Mouse (Mus musculus): Measurements from ENCODE around the gene Arpc5. TPM values are rescaled to one million over a fixed set of nuclear protein-coding genes. Genes with fewer than 3 reads are reported as not detected.
A peak's percentile ranks its signal among the peaks of the same experiment; 100 is the strongest.
"Not testable (repeated sequence)": the region's sequence is repeated elsewhere in the genome, so short reads cannot be mapped to it uniquely, and the experiment has no call there.

The Arpc5 gene
- total RNA-seq (2021), result 100 to 1,000 TPM; 177 to 198 TPM
- long read RNA-seq, transcript Arpc5-201 (4 exons, 1,914 nt), result major isoform, 378 of 397 reads
- long read RNA-seq, partial matches to known transcripts, result 10 of 397 reads
- long read RNA-seq, other reads (novel, unspliced or antisense), result 2 of 397 reads

DNA sequence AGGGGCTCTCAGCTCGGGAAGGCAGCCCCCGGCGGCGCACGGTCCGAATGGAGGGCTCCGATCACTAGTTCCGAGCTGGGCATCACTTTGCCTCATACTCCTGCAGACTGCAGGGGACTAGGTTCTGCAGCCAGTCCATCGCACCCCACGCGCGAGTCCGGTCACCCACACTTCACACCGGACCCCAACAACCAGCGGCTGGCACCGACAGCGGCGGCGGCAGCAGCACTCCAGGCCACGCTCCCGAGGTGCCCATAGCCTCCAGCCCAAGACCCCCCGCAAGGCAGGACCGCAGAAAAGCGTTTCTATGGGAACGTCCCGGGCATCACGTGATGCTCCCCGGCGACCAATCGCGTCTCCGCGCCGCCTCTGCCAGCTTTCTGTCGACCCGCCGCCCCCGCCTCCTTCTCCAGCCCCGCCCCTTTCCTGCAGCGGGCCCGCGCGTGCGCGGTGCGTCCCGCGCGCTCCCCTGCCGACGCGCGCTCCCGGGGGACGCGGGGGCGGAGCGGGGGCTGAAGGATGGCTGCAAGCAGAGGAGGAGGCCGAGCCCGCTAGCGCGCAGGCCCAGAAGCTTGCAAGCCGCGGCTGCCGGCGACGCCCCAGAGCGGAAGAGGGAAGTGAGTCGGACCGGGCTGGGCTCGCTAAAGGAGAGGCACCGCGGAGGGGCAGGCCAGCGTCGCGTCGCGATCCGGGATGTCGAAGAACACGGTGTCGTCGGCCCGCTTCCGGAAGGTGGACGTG lies at the start of gene Arpc5, which contains the start of gene Rgl1:
TSS of gene Arpc5 (plus strand) at position 511 of the 741 bp plus-strand sequence.
TSS of gene Rgl1 (minus strand) at position 320 of the 741 bp plus-strand sequence.
- peak; percentile 97 to 98 for DNase-seq (ENCODE audit: low spot score in 2 of 2)

DNA sequence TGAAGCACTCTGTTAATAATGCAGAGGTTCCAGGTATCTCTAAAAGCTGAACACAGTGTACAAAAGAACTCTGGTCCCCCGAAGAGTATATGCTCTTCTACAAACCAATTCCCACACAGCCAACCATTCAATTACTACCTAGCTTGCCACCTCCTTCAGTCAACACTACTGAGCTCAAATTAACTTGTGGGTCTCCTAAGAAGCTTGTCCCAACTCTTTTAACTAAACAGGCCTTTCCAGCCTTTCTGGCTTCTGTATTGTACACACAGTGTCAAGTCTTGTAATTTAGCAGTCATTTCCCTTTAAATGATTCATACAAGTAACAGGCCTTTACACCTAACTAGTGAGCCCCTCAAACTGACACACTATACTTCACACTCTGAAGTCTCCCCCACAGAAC lies 49.0 kb upstream of the Arpc5 start:
- DNase-seq (ENCODE audit: low spot score in 2 of 2), result no peak

DNA sequence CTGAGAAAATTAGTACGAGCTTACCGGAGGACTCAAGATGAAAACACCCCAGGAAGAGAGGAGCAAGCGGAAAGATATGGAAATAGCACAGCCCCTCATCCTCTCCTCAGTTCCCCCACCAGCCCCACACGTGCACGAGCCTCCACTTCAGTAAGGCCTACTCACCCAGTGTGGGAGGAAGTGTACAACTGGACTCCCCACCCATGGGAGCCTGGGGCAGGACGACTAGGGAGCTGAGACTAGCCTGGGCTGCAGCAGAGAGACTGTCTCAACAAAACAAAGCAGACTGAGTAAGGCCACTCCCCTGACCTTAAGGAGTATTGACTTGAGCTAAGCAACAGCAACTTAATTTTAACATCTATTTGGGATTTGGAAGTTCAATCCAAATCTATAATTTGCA lies 48.1 kb upstream of the Arpc5 start:
- DNase-seq (ENCODE audit: low spot score in 2 of 2), result no peak

DNA sequence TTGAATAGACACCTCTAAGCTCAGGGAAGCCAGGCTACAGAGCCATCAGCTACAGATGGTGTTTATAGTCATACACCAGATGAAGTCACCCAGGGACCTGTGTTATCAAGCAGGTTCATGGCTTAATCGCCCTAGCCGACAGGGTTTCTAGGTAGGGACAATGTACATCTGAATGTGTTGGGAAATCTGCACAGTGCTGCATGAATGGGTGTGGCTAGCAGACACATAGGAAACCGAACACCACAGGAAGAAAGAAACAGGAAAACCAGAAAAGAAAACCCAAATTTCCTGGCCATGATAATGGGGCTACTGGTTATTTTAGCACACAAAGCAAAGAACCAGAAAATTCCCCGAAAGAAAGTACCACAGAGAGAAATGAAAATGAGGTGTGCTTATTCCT lies 45.4 kb upstream of the Arpc5 start:
- no peak for DNase-seq (ENCODE audit: low spot score in 2 of 2)

DNA sequence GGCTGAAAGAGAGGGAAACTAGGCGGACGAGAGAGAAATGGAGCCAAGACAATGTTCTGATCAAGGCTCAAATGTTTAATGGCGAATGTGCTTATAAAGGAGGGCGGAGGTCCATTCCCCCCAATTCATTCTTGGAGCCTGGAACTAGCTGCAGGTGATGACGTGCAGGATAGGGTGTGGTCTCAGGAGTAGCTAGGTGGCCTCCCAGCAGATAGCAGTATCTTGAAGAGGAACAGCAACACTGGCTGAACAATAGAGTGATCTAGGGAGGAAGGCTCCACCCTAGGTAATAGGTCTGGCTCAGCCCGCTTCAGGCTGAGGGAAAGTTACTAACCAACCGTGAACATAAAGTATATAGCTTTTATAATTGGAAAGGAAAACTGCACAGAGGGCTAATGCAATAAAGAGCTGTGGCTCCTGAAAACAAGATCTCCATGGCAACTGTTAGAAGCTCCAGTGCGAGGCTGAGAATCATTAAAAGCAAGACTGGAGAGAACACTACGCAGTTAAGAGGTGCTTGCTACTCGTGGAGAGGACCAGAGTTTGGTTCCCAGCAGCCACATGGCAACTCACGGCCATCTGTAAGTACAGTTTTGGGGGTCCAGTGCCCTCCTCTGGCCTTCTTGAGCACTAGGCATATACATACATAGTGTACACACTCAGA lies 44.7 kb upstream of the Arpc5 start:
- DNase-seq (ENCODE audit: low spot score in 2 of 2), result no peak

DNA sequence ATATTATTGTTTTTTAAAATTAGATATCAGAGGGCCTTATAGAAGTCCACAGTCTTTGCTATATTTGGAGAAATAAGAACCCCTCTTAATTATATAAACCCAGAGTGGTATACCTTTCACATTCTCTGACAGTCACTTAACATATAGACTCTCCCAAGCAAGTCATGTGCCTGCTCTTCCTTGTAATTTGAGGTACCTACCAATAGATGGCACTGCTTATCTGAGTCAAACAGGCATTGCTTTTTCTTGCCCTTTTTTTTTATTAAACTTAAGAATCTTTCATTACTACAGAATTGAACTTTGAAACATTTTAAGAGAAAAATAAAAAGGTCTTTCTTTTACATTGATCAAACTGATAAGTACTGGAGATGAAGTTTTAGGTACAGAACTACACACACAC lies 42.1 kb upstream of the Arpc5 start:
- DNase-seq (ENCODE audit: low spot score in 2 of 2), result no peak

DNA sequence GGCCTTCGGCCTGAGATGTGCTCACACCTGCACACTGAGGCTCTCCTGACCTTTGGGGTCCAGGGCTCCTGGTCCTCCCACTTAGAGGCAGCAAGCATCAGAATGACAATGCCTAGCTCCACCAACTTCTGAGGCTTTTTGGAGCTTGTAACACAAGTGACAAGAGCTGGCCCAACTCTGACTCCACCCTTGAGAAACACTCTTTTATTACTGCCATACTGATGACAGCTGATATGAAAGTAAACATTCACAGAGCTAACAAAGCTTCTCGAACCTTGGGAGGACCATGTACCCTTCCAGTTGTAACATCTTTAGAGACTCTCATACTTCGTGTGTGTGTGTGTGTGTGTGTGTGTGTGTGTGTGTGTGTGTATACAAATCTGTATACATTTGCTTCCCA lies 40.2 kb upstream of the Arpc5 start:
- DNase-seq (ENCODE audit: low spot score in 2 of 2), result no peak

DNA sequence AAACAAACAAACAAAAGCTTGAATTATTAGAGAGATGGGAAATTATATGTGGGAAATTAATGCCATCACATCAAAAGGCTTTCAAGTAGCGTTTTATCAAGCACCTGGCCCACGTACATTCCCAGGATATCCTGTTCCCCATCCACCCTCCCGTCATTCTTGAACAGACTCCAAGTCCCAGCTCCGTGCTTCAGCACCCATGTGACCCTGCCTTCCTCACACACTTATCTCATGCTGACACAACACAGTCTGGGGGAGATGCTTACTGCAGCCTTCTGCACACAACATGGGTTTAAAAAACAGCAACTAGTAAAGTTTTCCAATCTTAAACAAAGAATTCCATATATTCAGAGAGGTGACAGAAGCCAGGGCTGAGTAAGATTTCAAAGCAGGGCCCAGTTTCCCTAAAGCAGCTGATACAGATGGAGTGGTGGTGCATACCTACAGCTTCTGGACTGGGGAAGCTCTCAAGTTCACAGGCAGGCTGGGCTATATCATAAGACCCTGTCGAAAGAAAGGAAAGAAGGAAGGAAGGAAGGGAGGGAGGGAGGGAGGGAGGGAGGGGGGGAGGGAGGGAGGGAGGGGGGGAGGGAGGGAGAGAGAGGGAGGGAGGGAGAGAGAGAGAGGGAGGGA lies 38.6 kb upstream of the Arpc5 start:
- no peak for DNase-seq (ENCODE audit: low spot score in 2 of 2)

DNA sequence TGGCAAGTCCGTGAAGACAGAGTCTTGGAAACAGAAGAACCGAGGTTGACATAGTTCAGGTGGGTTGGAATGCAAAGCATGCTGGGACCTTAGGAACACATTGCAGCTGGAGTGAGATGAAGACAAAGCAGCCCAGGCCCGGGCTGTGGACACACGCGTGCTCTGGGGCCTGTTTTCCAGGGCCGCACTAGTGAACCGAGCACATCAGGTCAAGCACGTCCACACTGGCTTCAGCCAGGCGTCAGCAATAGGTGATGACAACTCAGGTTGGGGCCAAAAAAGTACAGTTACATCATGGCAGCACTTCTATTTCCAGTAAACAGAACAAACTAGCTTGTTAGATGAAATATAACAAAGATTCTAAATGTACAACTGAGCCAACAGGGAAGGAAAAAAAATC lies 27.5 kb upstream of the Arpc5 start:
- DNase-seq (ENCODE audit: low spot score in 2 of 2), result no peak

DNA sequence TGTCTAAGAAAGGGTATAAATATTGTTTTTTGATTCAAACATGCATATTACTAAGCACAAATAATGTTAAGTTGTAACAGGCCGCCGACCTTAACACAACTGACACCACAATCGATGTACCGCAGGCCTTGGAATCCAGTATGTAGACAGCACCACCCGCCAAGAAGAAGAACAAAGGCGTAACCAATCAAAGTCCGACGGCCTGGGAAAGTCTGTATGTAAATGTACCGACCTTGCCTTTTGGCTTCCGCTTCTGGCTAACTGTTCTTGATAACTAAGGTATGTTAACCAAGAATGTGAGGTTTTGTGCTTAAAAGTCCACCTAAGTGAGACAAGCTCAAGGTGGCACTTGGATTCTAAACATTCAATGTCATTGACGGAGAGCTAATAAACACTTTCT lies 27.0 kb upstream of the Arpc5 start:
- no peak for DNase-seq (ENCODE audit: low spot score in 2 of 2)

DNA sequence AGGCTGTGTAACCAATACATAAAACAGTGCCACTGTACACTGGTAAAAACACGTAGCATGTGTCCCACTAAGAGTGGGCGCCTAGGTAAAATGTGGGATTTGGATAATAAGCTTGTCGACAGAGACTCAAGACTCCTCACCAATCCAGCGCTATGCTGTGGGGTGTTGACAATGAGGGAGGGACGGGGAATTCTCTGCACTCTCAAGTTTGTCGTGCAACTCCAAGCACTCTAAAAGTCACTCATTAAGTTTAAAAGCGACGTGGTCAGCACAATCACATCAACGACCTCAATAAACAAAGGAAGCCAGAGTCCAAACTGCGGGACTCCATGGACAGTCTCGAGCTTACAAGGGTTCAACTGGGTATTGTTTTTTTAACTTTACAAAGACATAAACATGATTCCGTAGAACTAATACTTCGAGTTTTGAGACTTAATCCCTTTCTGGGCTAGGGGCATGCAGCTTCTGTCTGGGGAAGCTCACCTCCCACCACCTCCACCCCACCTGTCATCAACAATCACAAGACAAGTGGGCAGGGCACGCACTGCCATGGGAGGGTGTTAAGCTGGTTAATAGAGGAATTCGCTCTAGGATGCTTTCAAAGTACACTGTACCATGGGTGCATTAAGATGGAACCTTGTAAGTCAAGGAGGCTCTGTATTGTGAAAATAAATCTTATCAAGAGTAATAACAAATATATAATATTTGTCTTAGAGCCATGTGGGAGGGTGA lies 23.1 kb upstream of the Arpc5 start:
- DNase-seq (ENCODE audit: low spot score in 2 of 2), result no peak

DNA sequence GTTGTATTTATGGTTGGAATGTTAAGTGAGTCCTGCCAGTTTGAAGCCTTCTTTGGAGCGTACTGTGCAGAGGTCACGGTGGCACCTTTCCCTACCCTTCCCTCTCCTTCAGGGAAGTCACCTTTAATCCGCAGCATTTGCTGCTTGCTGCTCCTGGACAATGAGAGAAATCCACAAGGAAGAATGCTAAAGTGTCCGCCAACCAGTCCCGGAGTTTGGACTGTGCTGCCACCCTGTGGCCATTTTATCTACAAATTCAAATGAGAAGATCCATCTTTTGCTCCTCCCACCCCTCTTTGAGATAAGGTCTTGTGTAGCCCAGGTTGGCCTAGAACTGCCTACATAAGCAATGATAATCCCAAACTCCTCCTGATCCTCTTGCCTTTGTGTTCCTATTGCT lies 19.9 kb upstream of the Arpc5 start:
- DNase-seq (ENCODE audit: low spot score in 2 of 2), result peak; percentile 65 to 92

DNA sequence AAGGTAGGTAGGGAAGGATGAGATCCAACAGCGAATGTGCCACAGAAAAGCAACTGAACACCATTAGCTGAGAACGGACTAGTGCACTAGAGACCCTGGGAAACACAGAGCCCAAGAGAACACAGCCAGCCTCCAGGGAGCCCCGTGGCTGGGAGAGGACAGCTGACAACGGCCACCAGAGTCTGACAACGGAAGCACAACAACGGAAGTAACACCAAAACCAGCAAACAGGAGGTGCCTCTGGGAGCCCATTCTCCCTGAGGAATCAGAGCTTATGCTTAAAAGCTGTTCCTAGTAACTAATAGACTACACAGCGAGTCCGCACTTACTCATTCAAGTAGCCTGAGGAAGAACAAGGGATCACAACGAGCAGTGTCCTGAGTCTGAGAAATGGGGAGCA lies 17.1 kb upstream of the Arpc5 start:
- no peak for DNase-seq (ENCODE audit: low spot score in 2 of 2)

DNA sequence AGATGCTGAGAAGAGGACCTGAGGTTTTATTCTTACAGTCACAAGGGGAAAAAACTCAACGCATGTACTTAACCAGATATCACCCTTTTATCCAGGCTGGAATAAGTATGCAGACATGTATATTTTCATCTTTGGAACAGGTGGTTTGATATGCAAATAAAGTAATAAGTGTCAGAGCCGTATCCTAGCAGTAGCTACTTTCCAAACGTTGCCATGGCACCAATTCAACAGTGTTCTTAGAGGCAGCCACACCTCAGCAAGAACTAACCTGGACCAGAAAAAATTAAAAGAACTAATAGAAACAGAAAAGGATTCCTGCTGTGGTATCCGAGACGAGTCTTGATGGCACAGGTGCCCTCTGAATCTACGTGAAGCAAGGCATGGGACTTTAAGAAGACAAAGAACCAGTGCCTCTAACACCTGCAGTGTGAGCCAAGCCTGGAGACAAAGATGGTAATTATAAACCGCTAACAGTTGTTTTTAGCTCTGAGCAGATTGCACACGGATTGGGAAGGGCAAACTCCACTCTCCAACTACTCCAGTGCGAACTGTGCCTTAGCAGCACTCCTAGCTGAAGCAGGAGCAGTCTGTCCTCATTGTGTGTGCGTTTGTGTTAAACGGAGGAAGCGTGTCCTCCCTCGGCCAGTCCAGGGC lies 15.9 kb upstream of the Arpc5 start, which contains the start of gene Apobec4:
TSS of gene Apobec4 (plus strand) at position 240 of the 654 bp plus-strand sequence.
- DNase-seq (ENCODE audit: low spot score in 2 of 2), result peak in 1 of 2 experiments; percentile 62

DNA sequence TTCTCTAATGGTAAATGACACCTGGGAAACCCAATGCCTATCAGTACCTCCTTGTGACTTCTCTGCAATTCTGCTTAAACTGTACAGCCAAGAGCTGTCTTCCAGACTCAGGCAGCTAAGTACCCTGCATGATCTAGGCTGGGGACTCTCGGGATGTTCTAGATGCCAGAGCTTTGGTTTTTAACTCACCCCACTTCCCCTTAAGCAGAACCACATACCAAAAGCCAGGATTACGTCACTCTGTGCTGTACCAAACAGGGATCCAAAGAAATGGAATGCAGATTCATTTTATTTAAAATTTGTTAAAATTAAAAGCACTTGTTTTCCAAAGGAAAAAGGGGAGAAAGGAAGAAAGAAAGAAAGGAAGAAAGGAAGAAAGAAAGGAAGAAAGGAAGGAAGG lies 4.6 kb upstream of the Arpc5 start:
- no peak for DNase-seq (ENCODE audit: low spot score in 2 of 2)

DNA sequence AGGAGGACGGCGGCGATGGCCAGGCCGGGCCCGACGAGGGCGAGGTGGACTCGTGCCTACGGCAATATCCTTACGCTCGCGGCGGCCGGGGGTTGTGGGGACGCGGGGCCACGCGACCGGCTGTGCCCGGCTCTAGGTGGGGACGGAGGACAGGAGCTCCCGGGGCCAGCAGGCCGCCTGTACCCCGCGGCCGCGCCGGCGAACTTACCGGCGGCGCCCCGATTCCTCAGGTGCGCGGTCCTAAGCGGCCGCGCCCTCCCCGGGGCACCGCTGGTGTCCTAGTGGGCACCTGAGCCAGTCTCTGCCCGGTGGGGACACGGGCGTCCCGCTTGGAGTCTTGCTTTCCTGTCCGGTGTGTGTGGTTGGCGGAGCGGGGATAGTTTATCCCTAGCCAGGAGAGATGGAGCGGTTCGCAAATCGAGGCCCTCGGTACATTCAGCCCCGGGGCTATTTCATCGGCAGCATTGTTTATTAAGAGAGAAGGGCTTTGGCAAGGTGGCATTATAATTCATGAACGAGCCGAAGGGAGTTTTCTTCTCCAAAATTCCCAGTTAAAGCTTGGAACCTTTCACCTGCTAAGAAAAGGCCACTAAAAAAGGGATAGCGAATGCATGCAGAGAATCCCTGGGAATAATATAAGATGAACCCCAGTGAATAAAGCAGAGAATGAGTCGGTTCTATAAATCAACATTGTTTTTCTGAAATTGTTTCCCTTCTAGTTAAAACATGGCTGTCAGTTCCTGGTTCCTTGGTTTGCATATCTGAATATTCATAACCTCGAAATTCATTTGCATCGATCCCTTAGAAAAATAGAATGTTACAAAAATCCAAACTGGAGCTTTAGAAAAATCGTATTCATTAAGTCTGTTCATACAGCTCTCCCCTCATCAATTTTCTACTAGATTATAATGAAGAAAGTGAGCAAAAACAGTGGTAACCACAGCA lies 734 bp downstream of the Arpc5 start:
- DNase-seq (ENCODE audit: low spot score in 2 of 2), result peak in 1 of 2 experiments; percentile 30

DNA sequence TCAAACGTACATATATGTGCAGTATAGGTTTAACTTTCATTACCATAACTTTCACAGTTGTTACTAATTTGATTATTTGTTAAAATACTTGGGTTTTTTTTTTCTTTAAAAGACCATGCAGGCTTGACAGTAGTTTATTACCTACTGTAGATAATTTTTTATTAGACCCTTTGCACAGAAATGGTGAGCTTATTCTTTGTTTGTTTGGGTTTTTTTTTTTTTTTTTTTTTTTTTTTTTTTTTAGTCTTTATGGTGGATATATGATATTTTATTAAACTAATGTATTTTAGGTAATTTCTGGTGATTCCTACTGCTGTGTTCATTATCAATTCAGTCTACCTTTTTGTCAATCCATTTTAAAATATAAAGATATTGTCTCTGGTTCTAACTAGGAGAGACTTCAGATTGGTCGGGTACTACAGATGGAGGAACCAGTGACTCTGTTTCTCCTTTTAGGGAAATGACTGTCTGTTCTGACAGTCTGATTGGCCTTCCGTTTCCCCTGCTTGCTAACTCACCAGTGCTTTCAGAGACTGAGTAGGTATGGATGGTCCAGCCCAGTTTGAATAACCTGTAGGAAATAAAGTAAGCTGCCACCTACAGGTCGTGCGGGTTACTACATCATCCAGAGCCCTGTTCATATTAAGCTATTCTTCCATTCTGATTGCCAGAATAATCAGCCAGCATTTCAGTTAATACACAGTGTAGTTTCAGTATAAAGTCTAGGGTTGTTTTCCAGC lies 1.6 kb downstream of the Arpc5 start:
- peak; percentile 82 to 97 for DNase-seq (ENCODE audit: low spot score in 2 of 2)

DNA sequence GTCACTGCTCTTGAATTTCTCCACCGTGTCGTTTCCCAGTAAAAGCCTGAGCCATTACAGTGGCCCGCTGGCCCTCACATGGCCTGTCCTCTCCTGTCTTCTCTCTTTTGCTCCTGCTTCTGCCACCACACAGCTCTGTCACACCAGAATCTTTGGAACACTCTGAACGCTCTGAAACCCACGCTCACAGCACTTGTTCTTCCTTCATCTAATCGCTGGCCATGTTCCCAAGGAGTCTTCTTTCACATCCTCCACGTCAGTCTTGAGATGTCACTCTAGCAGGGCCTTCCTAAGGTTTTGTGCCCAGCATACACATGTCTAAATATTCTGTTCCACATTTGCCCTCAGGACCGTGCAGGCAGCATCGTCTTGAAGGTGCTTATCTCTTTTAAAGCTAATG lies 4.7 kb downstream of the Arpc5 start:
- peak in 1 of 2 experiments; percentile 61 for DNase-seq (ENCODE audit: low spot score in 2 of 2)

DNA sequence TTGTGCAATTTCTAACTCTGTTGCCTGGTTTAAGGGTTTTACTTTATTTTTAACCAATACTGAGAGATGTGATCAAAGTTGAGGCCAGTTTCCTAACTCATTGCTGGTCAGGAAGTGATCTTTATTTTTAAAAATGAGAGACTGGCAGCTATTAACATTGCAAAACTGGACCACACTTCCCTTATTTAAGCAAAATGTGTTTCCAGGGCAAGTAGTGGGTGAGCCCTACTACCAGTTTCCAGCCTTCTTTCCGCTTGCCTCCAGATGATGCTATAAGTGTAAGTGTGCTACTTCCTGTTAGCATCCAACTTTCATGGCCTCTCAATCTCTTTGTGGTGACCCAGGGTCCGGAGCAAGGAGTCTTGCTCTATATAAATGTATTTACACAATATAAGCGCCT lies 8.3 kb downstream of the Arpc5 start:
- not testable (repeated sequence) for DNase-seq (ENCODE audit: low spot score in 2 of 2)
